Comparison of ENCODE assay signal across 8 mouse cellular contexts in the genomic region with DNA sequence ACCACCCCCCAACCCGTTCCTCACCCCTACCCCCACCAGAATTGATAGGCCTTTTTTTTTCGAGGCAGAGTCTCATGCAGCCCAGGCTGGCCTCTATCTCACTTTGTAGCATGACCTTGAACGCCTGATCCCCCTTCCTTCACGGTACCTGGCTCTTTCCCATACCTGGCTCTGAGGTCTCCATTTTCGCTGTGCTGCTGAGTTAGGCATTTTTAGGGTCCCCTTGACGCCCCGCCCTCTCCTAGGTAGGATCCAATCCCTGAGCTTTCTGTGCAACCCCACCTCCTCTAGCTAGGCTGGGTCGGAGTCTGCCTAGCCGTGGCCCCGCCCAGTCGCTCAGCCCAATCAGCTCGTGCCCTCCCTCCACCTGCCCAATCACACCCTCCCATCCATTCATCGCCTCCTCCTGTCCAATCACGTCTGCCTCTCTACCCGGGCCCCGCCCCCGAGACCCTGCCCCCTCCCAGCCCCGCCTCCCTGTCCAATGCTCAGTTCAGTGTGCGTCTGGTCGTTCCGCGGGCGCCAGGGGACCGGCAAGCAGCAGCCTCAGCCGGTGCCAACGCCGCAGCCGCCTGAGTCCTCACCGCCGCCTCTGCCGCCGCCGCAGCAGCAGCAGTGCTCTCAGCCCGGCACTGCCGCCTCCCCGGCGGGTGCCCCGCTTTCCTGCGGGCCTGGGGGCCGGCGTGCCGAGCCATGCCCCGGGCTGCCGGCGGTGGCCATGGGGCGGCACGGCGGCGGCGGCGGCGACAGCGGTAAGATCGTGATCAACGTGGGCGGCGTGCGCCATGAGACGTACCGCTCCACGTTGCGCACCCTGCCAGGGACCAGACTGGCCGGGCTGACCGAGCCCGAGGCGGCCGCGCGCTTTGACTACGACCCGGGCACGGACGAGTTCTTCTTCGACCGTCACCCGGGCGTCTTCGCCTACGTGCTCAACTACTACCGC. TPM values are rescaled to one million over a fixed set of nuclear protein-coding genes. Genes with fewer than 3 reads are reported as not detected.
DNase-seq lines count a peak whose midpoint lies in the region; ATAC-seq lines count a peak whose summit lies in the region.

A gene (plus strand): TSS at position 263 of the 946 bp plus-strand sequence.

- peak within 1 kb of the TSS; percentile 71 for H3K9ac ChIP-seq in embryonic facial prominence, embryonic 13.5 days
- peak within 1 kb of the TSS; percentile 54 for H3K9ac ChIP-seq in midbrain, embryonic 11.5 days (ENCODE audit: low read length)

- H3K27me3 ChIP-seq in embryonic facial prominence, embryonic 13.5 days: peaks cover 79% of the 10 kb centered on the region
- peaks cover 44% of the 10 kb centered on the region for H3K27me3 ChIP-seq in midbrain, embryonic 11.5 days (ENCODE audit: control insufficient read depth, insufficient read depth, low read length)

- peak within 1 kb of the TSS; percentile 62 for H3K4me3 ChIP-seq in embryonic facial prominence, embryonic 13.5 days
- H3K4me3 ChIP-seq in midbrain, embryonic 11.5 days (ENCODE audit: low read depth, low read length): peak within 1 kb of the TSS; percentile 61

- H3K36me3 ChIP-seq in embryonic facial prominence, embryonic 13.5 days: peaks cover 6% of the 10 kb centered on the region; the same call in 1 of the 2 replicates
- H3K36me3 ChIP-seq in midbrain, embryonic 11.5 days (ENCODE audit: control insufficient read depth, insufficient read depth, low read length): no peaks in the 10 kb centered on the region

- peaks cover 62% of the 10 kb centered on the region for H3K4me1 ChIP-seq in embryonic facial prominence, embryonic 13.5 days
- peaks cover 44% of the 10 kb centered on the region for H3K4me1 ChIP-seq in midbrain, embryonic 11.5 days (ENCODE audit: control insufficient read depth, insufficient read depth, low read length)

- H3K4me2 ChIP-seq in embryonic facial prominence, embryonic 13.5 days: peak within 1 kb of the TSS; percentile 99
- peak within 1 kb of the TSS; percentile 99 for H3K4me2 ChIP-seq in midbrain, embryonic 11.5 days

- DNase-seq in adrenal gland, postnatal 4 days (ENCODE audit: low spot score in 2 of 2): peak; percentile 69 to 72
- DNase-seq in heart, adult 18-20 months: peak; percentile 73 to 90
- DNase-seq in kidney, adult 18-20 months: peak; percentile 90
- peak; percentile 97 for DNase-seq in left cerebral cortex, postnatal 4 days
- DNase-seq in midbrain, embryonic 11.5 days (ENCODE audit: low spot score, missing footprints): peak; percentile 97
- peak; percentile 95 to 96 for DNase-seq in right cerebral cortex, postnatal 36 days (ENCODE audit: low spot score in 2 of 2)
- DNase-seq in urinary bladder, postnatal 36 days (ENCODE audit: low spot score in 2 of 2): peak; percentile 65 to 84

- intact Hi-C loops in left cerebral cortex, postnatal 4 days (cut with DNase I): no loop called here

- ATAC-seq in embryonic facial prominence, embryonic 13.5 days (ENCODE audit: insufficient number of reproducible peaks, insufficient read depth, low FRiP score, low TSS enrichment, low read depth): peak; percentile 92
- ATAC-seq in midbrain, embryonic 11.5 days (ENCODE audit: low FRiP score): peak; percentile 89

- WGBS in embryonic facial prominence, embryonic 13.5 days: under 1% methylated on average over 80 of the region's 80 CpGs
- under 1% methylated on average over 80 of the region's 80 CpGs for WGBS in midbrain, embryonic 11.5 days

- peak within 1 kb of the TSS; percentile 44; the same call in 1 of the 2 replicates for H3K27ac ChIP-seq in embryonic facial prominence, embryonic 13.5 days
- no peak within 1 kb of the TSS; the same call in 1 of the 2 replicates for H3K27ac ChIP-seq in midbrain, embryonic 11.5 days (ENCODE audit: low read depth, low read length)

- H3K9me3 ChIP-seq in embryonic facial prominence, embryonic 13.5 days: no peaks in the 10 kb centered on the region
- H3K9me3 ChIP-seq in midbrain, embryonic 11.5 days (ENCODE audit: control insufficient read depth, low read length): no peaks in the 10 kb centered on the region

RNA-seq across cellular contexts. Expression of the gene that starts here (rescaled TPM):
- 1 to 10 TPM; 7.6 to 9.9 TPM for total RNA-seq in adrenal gland, postnatal 4 days (2021)
- polyA plus RNA-seq in embryonic facial prominence, embryonic 13.5 days (2015; fragmentation: Nextera tagmentation; extraction: Ambion mirVana): 0.72 and 1.8 TPM in 2 replicates
- total RNA-seq in heart, adult 18-20 months (2021): 1 to 10 TPM; 2.4 to 2.6 TPM
- total RNA-seq in left cerebral cortex, postnatal 4 days (2021): 10 to 100 TPM; 31.0 to 33.0 TPM
- 0.86 and 1.3 TPM in 2 replicates for polyA plus RNA-seq in midbrain, embryonic 11.5 days (2014; fragmentation: Nextera tagmentation; extraction: Ambion mirVana)
